Mouse (Mus musculus): Measurements from ENCODE around the gene Osm.
A peak's percentile ranks its signal among the peaks of the same experiment; 100 is the strongest.

Osm gene

GRCm38 (mm10) chr11:4270744-4271459 is 34.7 kb downstream of the Osm start:
- DNase-seq (ENCODE audit: low spot score), result peak; percentile 37

- DNase-seq (ENCODE audit: low spot score), result no peak
These were observed 35.3 kb downstream of the Osm start for GRCm38 (mm10) chr11:4271544-4271943.

- no peak for DNase-seq (ENCODE audit: low spot score)
These were observed 40.2 kb downstream of the Osm start for GRCm38 (mm10) chr11:4276411-4276861.

- DNase-seq (ENCODE audit: low spot score), result no peak
These were observed 43.7 kb downstream of the Osm start for GRCm38 (mm10) chr11:4279909-4280308.

GRCm38 (mm10) chr11:4281852-4282251 is 45.6 kb downstream of the Osm start:
- DNase-seq (ENCODE audit: low spot score), result no peak

GRCm38 (mm10) chr11:4283627-4284026 is 47.4 kb downstream of the Osm start:
- DNase-seq (ENCODE audit: low spot score), result no peak

GRCm38 (mm10) chr11:4289280-4289679 is 53.1 kb downstream of the Osm start:
- no peak for DNase-seq (ENCODE audit: low spot score)
